Mouse (Mus musculus) CD4-positive helper T cell, adult 2 months (primary cell): ENCODE results near the gene Apopt1.
"Not testable (repeated sequence)": the region's sequence is repeated elsewhere in the genome, so short reads cannot be mapped to it uniquely, and the experiment has no call there.

Experiments used
- DNase-seq: peaks from one replicate; pipeline ENCODE4 v3.0.0-alpha.2; 2012; ENCODE audit warnings: low read depth, missing footprints, low spot score

Gene Apopt1

GRCm38 (mm10) chr12:111705186-111705973, 7.7 kb upstream of the Apopt1 start:
- DNase-seq, result no peak

- no peak for DNase-seq
These were observed 4.9 kb upstream of the Apopt1 start for GRCm38 (mm10) chr12:111708181-111708580.

- no peak for DNase-seq
These were observed 3.0 kb upstream of the Apopt1 start for GRCm38 (mm10) chr12:111710091-111710490.

GRCm38 (mm10) chr12:111712476-111712875, 585 bp upstream of the Apopt1 start:
- peak; percentile 33 for DNase-seq

DNA sequence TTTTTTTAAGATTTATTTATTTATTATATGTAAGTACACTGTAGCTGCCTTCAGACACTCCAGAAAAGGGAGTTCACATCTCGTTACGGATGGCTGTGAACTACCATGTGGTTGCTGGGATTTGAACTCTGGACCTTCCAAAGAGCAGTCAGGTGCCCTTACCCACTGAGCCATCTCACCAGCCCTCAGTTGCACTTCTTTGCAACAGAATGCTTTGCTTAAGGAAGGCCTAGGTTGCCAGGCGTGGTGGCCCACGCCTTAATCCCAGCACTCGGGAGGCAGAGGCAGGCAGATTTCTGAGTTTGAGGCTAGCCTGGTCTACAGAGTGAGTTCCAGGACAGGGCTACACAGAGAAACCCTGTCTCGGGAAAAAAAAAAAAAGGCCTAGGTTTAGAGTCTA, 819 bp downstream of the Apopt1 start:
- DNase-seq, result not testable (repeated sequence)

GRCm38 (mm10) chr12:111716505-111716904, 3.4 kb downstream of the Apopt1 start:
- no peak for DNase-seq

DNA sequence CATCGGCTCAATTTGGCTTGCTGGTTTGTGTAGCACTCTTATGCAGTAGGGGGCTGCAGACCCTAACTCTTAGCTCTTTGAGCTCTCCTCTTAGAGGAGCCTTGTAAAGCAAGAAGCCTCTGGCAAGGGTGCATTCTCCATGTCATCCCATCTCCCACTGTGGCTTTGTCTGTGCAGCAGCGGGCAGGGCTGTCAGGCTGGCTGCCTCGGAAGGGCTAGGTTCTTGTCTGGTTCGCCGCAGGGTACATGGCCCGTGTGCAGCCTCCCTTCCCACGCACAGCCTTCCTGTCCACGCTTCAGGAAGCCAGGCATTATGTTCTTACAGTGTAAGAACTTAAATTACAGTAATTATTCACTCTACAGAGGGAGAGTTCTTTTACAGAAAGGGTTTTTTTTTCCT, 5.6 kb downstream of the Apopt1 start:
- DNase-seq, result no peak

GRCm38 (mm10) chr12:111720222-111720621, 7.2 kb downstream of the Apopt1 start:
- DNase-seq, result no peak

GRCm38 (mm10) chr12:111722654-111723053, 9.6 kb downstream of the Apopt1 start:
- DNase-seq, result peak; percentile 31

GRCm38 (mm10) chr12:111724638-111725337, 11.7 kb downstream of the Apopt1 start:
- DNase-seq, result no peak

- DNase-seq, result no peak
These were observed 12.5 kb downstream of the Apopt1 start for GRCm38 (mm10) chr12:111725338-111726121.

- no peak for DNase-seq
These were observed 13.0 kb downstream of the Apopt1 start for GRCm38 (mm10) chr12:111726122-111726463.

DNA sequence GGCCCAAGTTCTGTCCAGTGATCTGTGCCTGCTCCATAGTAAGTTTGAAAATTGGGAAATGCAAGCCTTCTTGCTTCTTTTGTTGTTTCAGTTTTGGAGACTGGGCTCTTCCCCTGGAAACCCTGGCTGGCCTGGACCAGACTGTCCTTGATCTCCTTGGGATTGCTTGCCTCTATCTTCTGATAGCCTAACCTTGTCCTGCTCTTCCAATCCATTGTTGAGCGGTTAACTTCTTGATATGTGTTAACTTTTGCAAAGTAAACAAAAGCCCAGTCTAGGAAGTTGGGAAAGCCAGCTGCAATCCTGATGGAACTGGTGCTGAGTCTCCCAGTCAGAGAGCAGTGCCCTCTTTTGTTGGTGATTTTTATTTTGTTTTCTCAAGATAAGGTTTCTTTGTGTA, 14.9 kb downstream of the Apopt1 start:
- no peak for DNase-seq

GRCm38 (mm10) chr12:111731822-111732807, 19.1 kb downstream of the Apopt1 start:
- peak; percentile 91 for DNase-seq

DNA sequence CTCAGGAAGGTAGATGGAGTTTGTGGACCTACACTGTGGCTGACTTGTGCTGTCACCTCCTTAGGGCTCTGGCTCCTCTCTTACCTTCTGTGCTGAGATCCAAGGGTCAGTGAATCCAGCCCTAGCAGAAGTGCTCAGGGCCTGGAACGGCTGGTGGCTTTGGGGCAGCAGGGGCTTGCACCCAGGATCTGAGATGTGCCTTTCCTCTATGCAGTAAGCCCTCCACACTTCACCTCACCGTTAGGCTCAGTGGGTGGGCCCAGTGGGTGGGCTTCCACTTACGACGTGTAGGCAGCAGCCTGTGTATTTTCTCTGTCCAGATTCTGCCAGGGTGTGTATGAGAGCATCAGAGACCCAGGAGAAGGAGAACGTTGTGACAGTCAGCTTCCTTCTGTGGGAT, 19.9 kb downstream of the Apopt1 start:
- no peak for DNase-seq

- no peak for DNase-seq
These were observed 21.9 kb downstream of the Apopt1 start for GRCm38 (mm10) chr12:111734912-111735311.

GRCm38 (mm10) chr12:111736676-111737075, 23.6 kb downstream of the Apopt1 start:
- not testable (repeated sequence) for DNase-seq

- no peak for DNase-seq
These were observed 24.3 kb downstream of the Apopt1 start for GRCm38 (mm10) chr12:111737370-111737769.

DNA sequence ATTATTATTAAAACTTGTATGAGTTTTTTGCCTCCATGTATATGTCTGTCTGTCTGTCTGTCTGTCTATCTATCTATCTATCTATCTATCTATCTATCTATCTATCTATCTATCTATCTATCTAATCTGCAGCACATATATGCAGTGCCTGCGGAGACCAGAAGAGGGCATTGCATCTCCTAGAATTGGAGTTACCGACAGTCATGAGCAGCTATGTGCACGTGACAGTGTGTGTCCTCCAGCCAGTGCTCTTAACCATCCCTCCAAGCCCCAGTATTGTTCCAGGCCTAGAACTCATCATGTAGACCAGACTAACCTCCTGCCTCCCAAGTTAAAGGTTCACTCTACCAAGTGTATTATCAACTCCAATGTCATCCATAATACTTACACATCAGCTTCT, 25.7 kb downstream of the Apopt1 start:
- peak; percentile 29 for DNase-seq

GRCm38 (mm10) chr12:111741338-111741737, 28.3 kb downstream of the Apopt1 start:
- DNase-seq, result no peak

DNA sequence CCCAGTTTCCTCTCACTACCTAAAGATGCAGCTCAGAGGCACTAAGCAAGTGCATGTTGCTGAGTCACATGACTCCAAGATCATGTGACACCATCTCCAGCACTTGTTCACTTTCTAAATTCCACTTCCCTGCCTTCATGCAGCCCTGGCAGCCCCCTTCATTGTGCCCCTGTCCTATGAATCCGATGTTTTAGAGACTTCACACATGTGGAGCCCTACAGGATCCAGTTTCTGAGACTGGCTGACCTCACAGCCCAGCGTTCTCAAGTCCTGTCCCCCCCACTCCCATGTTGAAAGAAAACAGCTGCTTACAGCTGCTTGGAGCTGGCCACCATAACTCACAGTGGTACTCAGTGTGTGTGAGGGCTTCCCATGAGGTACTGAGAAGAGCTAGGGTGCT, 30.4 kb downstream of the Apopt1 start:
- no peak for DNase-seq
